ENCODE assay signal across 26 mouse cellular contexts in the genomic region with DNA sequence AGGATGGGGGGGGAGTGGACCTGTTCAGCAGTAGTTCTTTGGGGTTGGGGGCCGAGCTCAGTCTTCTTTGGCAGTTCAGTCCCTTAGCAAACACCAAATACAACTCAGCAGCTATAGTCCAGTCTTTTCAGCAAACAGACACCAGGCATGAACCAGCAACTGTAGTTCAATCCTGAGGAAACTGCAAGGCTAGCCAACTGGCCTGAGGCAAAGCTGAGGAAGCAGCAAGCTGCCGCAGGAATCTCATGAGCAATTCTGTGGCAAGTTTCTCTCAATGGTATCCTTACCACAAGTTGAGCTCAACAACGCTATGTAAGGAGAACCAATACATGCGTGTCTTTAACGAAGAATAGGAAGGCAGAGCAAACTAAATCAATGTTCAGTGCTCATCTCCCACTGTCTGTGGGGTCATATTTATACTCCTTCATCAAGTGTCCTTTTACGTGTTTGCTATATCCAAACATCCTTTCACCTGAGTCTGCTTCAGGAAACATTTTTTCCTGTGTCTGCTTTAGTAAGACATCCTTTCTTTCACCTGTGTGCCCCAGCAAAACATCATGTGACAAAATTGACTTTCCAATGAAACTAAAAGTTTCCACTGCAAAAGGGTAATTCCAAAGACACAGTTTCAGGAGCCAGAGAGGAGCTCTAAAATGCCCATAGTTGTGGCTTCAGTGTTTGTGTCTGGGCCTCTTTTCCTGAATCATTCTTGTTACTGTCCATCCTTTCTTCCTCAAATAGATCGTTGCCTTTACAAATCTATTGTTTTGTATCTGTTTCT. TPM values are rescaled to one million over a fixed set of nuclear protein-coding genes. Genes with fewer than 3 reads are reported as not detected.
DNase-seq lines count a peak whose midpoint lies in the region; ATAC-seq and TF ChIP-seq lines count a peak whose summit lies in the region.
"Had no signal": no experiment of that assay in that cellular context is flagged by ENCODE, and none has a peak within 500 bp of the region (broad histone marks: within the 10 kb centered on the region; RNA-seq: fewer than 3 reads in every experiment).

No protein-coding gene starts in this region.

- TF ChIP-seq POLR2A in bone marrow, adult 2 months (IDR thresholded peaks at IDR 0.05; ENCODE audit: borderline replicate concordance, control insufficient read depth, low read depth, low read length): no peak

- H3K4me1 ChIP-seq in bone marrow, adult 2 months (ENCODE audit: control insufficient read depth, insufficient read depth, low read length): peaks cover 3% of the 10 kb centered on the region
- peaks cover 2% of the 10 kb centered on the region; the same call in 1 of the 2 replicates for H3K4me1 ChIP-seq in liver, postnatal 0 days (ENCODE audit: insufficient read depth)
- H3K4me1 ChIP-seq: embryonic facial prominence, embryonic 13.5 days; forebrain, embryonic 10.5 days; forebrain, embryonic 15.5 days; hindbrain, embryonic 10.5 days; hindbrain, embryonic 15.5 days; midbrain, embryonic 13.5 days; neural tube, embryonic 13.5 days; stomach, embryonic 15.5 days had no signal

- H3K4me2 ChIP-seq in liver, postnatal 0 days (ENCODE audit: low read depth, low read length): no peak overlapping the region
- H3K4me2 ChIP-seq: embryonic facial prominence, embryonic 13.5 days; forebrain, embryonic 15.5 days; heart, embryonic 13.5 days; hindbrain, embryonic 15.5 days; lung, embryonic 15.5 days; midbrain, embryonic 13.5 days; neural tube, embryonic 13.5 days; stomach, embryonic 15.5 days had no signal

- no peak overlapping the region for H3K4me3 ChIP-seq in bone marrow, adult 2 months (replicated peaks; ENCODE audit: control insufficient read depth, low read depth, low read length)
- H3K4me3 ChIP-seq in liver, postnatal 0 days (ENCODE audit: low read depth, low read length): no peak overlapping the region
- H3K4me3 ChIP-seq: embryonic facial prominence, embryonic 13.5 days; forebrain, embryonic 10.5 days; forebrain, embryonic 15.5 days; heart, embryonic 13.5 days; hindbrain, embryonic 10.5 days; hindbrain, embryonic 15.5 days; lung, embryonic 15.5 days; midbrain, embryonic 13.5 days; neural tube, embryonic 13.5 days; stomach, embryonic 15.5 days had no signal

- ATAC-seq in liver, postnatal 0 days: no peak
- ATAC-seq: forebrain, embryonic 15.5 days; intestine, embryonic 16.5 days; midbrain, embryonic 13.5 days; Patski had no signal

- H3K27ac ChIP-seq in bone marrow, adult 2 months (ENCODE audit: control insufficient read depth, insufficient read depth, low read depth, low read length, poor library complexity): peak overlapping the region; percentile 49
- peak overlapping the region; percentile 59 for H3K27ac ChIP-seq in liver, postnatal 0 days (ENCODE audit: low read depth)
- H3K27ac ChIP-seq: embryonic facial prominence, embryonic 13.5 days; forebrain, embryonic 10.5 days; forebrain, embryonic 15.5 days; heart, embryonic 13.5 days; hindbrain, embryonic 10.5 days; hindbrain, embryonic 15.5 days; lung, embryonic 15.5 days; midbrain, embryonic 13.5 days; neural tube, embryonic 13.5 days; stomach, embryonic 15.5 days had no signal

- H3K36me3 ChIP-seq in liver, postnatal 0 days (replicated peaks; ENCODE audit: insufficient read depth, low read length): no peaks in the 10 kb centered on the region
- H3K36me3 ChIP-seq: embryonic facial prominence, embryonic 13.5 days; forebrain, embryonic 10.5 days; forebrain, embryonic 15.5 days; heart, embryonic 13.5 days; hindbrain, embryonic 10.5 days; hindbrain, embryonic 15.5 days; lung, embryonic 15.5 days; midbrain, embryonic 13.5 days; neural tube, embryonic 13.5 days; stomach, embryonic 15.5 days had no signal

- no peak for TF ChIP-seq CTCF in bone marrow, adult 2 months (IDR thresholded peaks at IDR 0.05; ENCODE audit: control insufficient read depth, insufficient read depth, low read length)
- TF ChIP-seq CTCF in liver, postnatal 0 days (IDR thresholded peaks at IDR 0.05; ENCODE audit: low read depth): no peak

- DNase-seq in 3134 (ENCODE audit: extremely low read depth, insufficient read length, low spot score) (peak; percentile 75), 3T3-L1 (ENCODE audit: low read depth, low spot score) (peak; percentile 52)
- no peak for DNase-seq in liver, postnatal 0 days
- no peak for DNase-seq in spleen, postnatal 14 days (ENCODE audit: low spot score in 2 of 2)
- no peak for DNase-seq in gastrocnemius, adult 18-20 months (ENCODE audit: low spot score)
- DNase-seq in kidney, postnatal 25 days: no peak
- DNase-seq: adrenal gland, postnatal 14 days; cerebellum, adult 18-20 months; cerebellum, postnatal 10 days; heart, postnatal 10 days; kidney, adult 9 months; kidney, postnatal 10 days had no signal

- TF ChIP-seq EP300 in liver, postnatal 0 days (IDR thresholded peaks at IDR 0.05; ENCODE audit: low read depth): no peak

- no peaks in the 10 kb centered on the region for H3K9me3 ChIP-seq in liver, postnatal 0 days (ENCODE audit: low read length)
- H3K9me3 ChIP-seq: embryonic facial prominence, embryonic 13.5 days; forebrain, embryonic 10.5 days; forebrain, embryonic 15.5 days; heart, embryonic 13.5 days; hindbrain, embryonic 10.5 days; hindbrain, embryonic 15.5 days; lung, embryonic 15.5 days; midbrain, embryonic 13.5 days; neural tube, embryonic 13.5 days; stomach, embryonic 15.5 days had no signal

- WGBS in bone marrow, adult 2 months: 50% methylated on average over 7 of the region's 7 CpGs
- WGBS in liver, postnatal 0 days (ENCODE audit: insufficient replicate concordance): 63% methylated on average over 7 of the region's 7 CpGs

- no peak overlapping the region for H3K9ac ChIP-seq in liver, postnatal 0 days (replicated peaks)
- H3K9ac ChIP-seq: embryonic facial prominence, embryonic 13.5 days; forebrain, embryonic 15.5 days; heart, embryonic 13.5 days; hindbrain, embryonic 15.5 days; lung, embryonic 15.5 days; midbrain, embryonic 13.5 days; neural tube, embryonic 13.5 days; stomach, embryonic 15.5 days had no signal

- H3K27me3 ChIP-seq in liver, postnatal 0 days (ENCODE audit: insufficient read depth, low read length): no peaks in the 10 kb centered on the region
- H3K27me3 ChIP-seq: embryonic facial prominence, embryonic 13.5 days; forebrain, embryonic 15.5 days; heart, embryonic 13.5 days; hindbrain, embryonic 15.5 days; lung, embryonic 15.5 days; midbrain, embryonic 13.5 days; neural tube, embryonic 13.5 days; Patski; stomach, embryonic 15.5 days had no signal

RNA-seq across cellular contexts. Expression of a gene that starts 24.6 kb away (rescaled TPM):
- 14.6 and 21.8 TPM in 2 replicates for polyA plus RNA-seq in bone marrow, adult 2 months (2011; ENCODE audit: insufficient read depth, insufficient read length, low replicate concordance, missing spikeins)
- polyA plus RNA-seq in liver, postnatal 0 days (2015; fragmentation: Nextera tagmentation; extraction: Ambion mirVana): 3.7 and 4.4 TPM in 2 replicates
- 10 to 100 TPM; 49.1 to 49.3 TPM for total RNA-seq in gastrocnemius, adult 18-20 months (2021)

RNA-seq across cellular contexts. Expression of a gene that starts 51.9 kb away (rescaled TPM):
- polyA plus RNA-seq in bone marrow, adult 2 months (2011; ENCODE audit: insufficient read depth, insufficient read length, low replicate concordance, missing spikeins): 1.1 and 1.5 TPM in 2 replicates
- 0.07 and 0.16 TPM in 2 replicates for polyA plus RNA-seq in liver, postnatal 0 days (2015; fragmentation: Nextera tagmentation; extraction: Ambion mirVana)
- total RNA-seq in gastrocnemius, adult 18-20 months (2021): under 1 TPM; 0.07 to 0.12 TPM
- polyA plus RNA-seq: liver, adult 2 months had no signal

Comparison
In these comparisons a context has a peak if more than half of its experiments do, and no peak if none do; other contexts are left out.
1. DNase-seq: peak in 3134 (single experiment) and 3T3-L1 (single experiment); none in liver, postnatal 0 days (single experiment), spleen, postnatal 14 days (0 of 2), gastrocnemius, adult 18-20 months (single experiment) and kidney, postnatal 25 days (0 of 2).